Mouse (Mus musculus) liver, adult 2 months (tissue): ENCODE measurements at regions not wholly inside any gene's neighbourhood (a gene's known extent, or its start where the extent isn't known, plus 50 kb on each side); places are given as distances from the start of the nearest gene placed in this dataset.

Experiments used
- CTCF ChIP-seq: fragments of 200-500 bp; IDR thresholded peaks from 2 replicates; pipeline ENCODE4 v1.5.1; 2011; ENCODE audit warnings: low read depth, low read length, control low read depth
- POLR2A ChIP-seq: fragments of 200-500 bp; IDR thresholded peaks from 2 replicates; pipeline ENCODE4 v1.6.1; 2011; ENCODE audit warnings: low read length, control low read depth; ENCODE audit not compliant: insufficient read depth; ENCODE audit errors: extremely low read depth

DNA sequence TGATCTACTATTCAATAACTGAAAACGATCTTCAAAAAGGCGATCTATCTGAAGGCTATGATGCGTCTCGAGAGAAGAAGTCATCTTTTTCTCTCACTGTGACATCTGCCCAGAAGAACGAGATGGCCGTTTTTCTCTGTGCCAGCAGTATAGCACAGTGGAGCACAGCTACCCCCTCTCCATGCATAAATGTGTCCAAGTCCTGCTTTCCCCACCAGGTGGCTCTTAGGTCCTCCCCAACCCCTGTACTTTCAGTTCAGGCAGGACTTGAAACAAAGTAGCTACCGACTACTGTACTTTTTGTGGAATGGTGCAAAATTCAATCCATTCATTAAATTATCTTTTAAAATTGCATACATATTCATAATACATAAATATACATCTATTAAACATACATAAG is 123.2 kb upstream of the Try4 start:
- TF ChIP-seq CTCF: no peak
- no peak for TF ChIP-seq POLR2A
